Mouse (Mus musculus) heart, embryonic 15.5 days (tissue): Measurements from ENCODE around the gene Smyd3. TPM values are rescaled to one million over a fixed set of nuclear protein-coding genes. Genes with fewer than 3 reads are reported as not detected.

Experiments
- ATAC-seq: fragments of 200-750 bp; cut with Nextera tagmentation; replicated peaks from 2 replicates; pipeline ENCODE4 v1.8.0; 2017; ENCODE audit warnings: low read depth, moderate TSS enrichment; ENCODE audit not compliant: insufficient number of reproducible peaks, insufficient read depth, low FRiP score
- H3K27ac ChIP-seq: fragments of 300-500 bp; sonication (generic); 2 replicates; pipeline ENCODE4 v1.5.1; 2015; ENCODE audit warnings: mild to moderate bottlenecking, inconsistent platforms
- H3K27me3 ChIP-seq: fragments of 300-500 bp; sonication (generic); 2 replicates; pipeline ENCODE4 v1.6.1; 2015; ENCODE audit warnings: inconsistent platforms
- H3K36me3 ChIP-seq: fragments of 300-500 bp; sonication (generic); 2 replicates; pipeline ENCODE4 v1.6.1; 2015; ENCODE audit warnings: mild to moderate bottlenecking, inconsistent platforms
- H3K4me1 ChIP-seq: fragments of 300-500 bp; sonication (generic); replicated peaks from 2 replicates; pipeline ENCODE4 v1.6.1; 2015; ENCODE audit warnings: inconsistent platforms
- H3K4me2 ChIP-seq: fragments of 300-500 bp; sonication (generic); 2 replicates; pipeline ENCODE4 v1.6.1; 2015; ENCODE audit warnings: inconsistent platforms, mild to moderate bottlenecking, moderate library complexity
- H3K4me3 ChIP-seq: fragments of 300-500 bp; sonication (generic); 2 replicates; pipeline ENCODE4 v1.5.1; 2015; ENCODE audit warnings: mild to moderate bottlenecking, inconsistent platforms
- H3K9ac ChIP-seq: fragments of 300-500 bp; sonication (generic); 2 replicates; pipeline ENCODE4 v1.6.1; 2015; ENCODE audit warnings: mild to moderate bottlenecking, inconsistent platforms
- H3K9me3 ChIP-seq: fragments of 300-500 bp; sonication (generic); replicated peaks from 2 replicates; pipeline ENCODE4 v1.6.1; 2016; ENCODE audit warnings: inconsistent platforms
- WGBS: fragments of 180-500 bp; shearing (Covaris S2); methylation state at CpG from one replicate; pipeline ENCODE4 v1.1.7; 2015; ENCODE audit warnings: mixed read lengths; 5-methylcytosine and 5-hydroxymethylcytosine counted together
- polyA plus RNA-seq: library from polyadenylated mRNA; unstranded; fragments of >200 nt; fragmentation: Nextera tagmentation; extraction: Ambion mirVana; gene quantifications from 2 replicates; pipeline ENCODE4 v1.2.1, GENCODE M21; 2015

The Smyd3 gene
- polyA plus RNA-seq, 1 experiment from 2014 or later = 9.1 TPM

DNA sequence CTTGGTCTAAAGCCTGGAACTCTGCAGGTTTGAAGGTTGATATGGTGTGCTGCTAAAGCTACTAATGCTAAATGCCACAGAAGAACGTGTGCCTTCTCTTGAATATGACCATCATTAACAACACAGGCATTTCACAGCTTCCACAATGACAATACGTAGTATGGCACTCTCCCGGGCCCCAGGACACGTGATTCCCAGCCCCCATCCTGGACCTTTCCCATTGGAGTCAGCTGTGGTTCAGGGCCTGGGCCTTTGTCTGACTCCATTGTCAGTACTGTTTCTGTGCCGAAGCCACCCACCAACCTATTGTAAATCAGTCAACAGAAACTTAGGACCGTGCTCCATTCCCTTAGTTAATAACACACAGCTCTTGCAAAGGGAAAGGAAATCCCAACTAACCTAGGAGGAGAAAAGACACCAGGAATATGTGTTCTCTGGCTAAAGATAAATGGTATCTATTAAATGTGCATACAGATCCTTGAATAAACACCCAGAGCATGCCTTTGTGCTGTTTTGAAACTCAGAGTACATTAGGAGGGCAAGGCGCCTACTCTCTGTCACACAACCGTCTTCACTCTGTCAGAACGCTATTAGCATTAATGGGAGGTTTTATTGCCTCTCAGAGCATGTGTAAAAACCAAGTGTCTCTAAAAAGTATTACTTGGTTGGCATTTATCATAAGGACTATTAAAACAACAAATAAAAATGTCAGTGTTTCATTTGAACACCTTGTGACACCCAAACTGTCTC is 397.4 kb downstream of the Smyd3 start:
- no peak overlapping the region for H3K4me2 ChIP-seq
- H3K27me3 ChIP-seq = no peaks in the 10 kb centered on the region
- H3K36me3 ChIP-seq = no peaks in the 10 kb centered on the region
- H3K4me3 ChIP-seq = no peak overlapping the region
- H3K27ac ChIP-seq = no peak overlapping the region
- WGBS = 81% methylated on average over 9 of the region's 9 CpGs
- no peak for ATAC-seq
- H3K9me3 ChIP-seq = no peaks in the 10 kb centered on the region
- H3K9ac ChIP-seq = no peak overlapping the region
- H3K4me1 ChIP-seq = peaks cover 10% of the 10 kb centered on the region

DNA sequence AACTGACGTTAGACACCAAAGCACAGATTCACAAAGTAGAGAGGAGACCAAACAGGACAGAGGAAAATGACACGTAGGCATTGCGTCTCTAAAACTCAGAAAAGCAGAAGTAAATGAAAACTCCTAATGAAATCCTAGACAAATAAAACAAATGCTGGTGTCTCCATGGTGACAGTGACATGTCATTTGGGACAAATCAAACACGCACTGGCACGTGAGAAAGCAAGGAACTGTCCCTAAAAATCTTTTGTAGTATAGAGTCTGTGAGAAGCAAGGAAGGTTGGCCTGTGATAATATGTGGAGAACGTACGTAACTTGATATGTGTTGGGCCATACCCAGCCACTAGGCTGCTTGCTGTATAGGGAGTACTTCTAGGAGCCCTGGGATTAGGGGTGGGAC is 399.2 kb downstream of the Smyd3 start:
- Histone ChIP-seq H3K4me3 (no peak overlapping the region), H3K27me3 (no peaks in the 10 kb centered on the region), H3K36me3 (no peaks in the 10 kb centered on the region), H3K9ac (no peak overlapping the region), H3K9me3 (no peaks in the 10 kb centered on the region), H3K4me1 (peaks cover 10% of the 10 kb centered on the region), H3K4me2 (no peak overlapping the region), H3K27ac (no peak overlapping the region)
- 87% methylated on average over 7 of the region's 7 CpGs for WGBS
- ATAC-seq = no peak

DNA sequence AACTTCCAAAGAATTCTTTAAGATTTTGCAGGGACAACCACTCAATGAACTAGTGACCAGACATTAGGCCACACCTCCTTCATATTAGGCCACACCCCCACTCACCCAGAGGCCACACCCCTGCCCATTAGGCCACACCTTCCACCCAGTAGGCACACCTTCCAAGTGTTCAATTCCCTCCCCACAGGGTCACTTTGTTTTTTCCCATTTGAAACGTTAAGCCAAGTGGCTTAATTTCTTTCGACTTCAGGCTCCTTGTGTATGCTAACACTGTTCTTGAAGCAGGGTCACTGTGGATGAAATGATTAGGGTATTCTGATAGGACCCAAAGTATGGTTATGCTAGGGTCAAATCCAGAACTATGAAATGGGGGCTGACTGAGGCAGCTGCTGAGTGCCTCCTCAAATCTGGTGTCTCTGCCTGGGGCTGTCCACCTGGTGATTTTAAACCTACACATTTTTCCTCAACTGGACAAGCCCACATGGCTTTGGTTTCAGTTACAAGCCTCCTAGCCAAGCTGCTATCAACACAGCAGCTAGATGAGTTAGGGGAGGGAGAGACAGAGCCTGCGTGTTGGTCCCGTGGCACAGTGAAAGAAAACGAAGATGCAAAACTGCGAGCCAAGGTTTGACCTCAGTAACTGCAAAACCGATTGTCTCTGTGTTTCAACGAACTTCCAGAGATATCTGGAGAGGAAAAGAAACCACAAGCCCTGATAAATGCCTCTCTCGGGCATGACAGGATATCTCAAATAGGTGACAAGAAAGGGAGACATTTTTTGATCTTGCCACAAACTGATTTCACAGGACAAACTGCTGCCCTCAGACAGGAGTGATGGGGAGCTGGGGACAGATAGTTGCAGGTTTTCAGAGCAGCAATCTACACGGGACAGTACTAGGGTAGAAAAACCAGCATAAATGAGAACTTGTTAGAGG is 400.8 kb downstream of the Smyd3 start:
- Histone ChIP-seq H3K4me2 (no peak overlapping the region), H3K9ac (no peak overlapping the region), H3K36me3 (no peaks in the 10 kb centered on the region), H3K4me1 (peaks cover 6% of the 10 kb centered on the region), H3K9me3 (no peaks in the 10 kb centered on the region), H3K27me3 (no peaks in the 10 kb centered on the region), H3K4me3 (no peak overlapping the region), H3K27ac (no peak overlapping the region)
- ATAC-seq = 0 out of 2 replicates have a peak, but pooled peaks have one; percentile 31
- 41% methylated on average over 10 of the region's 10 CpGs for WGBS

DNA sequence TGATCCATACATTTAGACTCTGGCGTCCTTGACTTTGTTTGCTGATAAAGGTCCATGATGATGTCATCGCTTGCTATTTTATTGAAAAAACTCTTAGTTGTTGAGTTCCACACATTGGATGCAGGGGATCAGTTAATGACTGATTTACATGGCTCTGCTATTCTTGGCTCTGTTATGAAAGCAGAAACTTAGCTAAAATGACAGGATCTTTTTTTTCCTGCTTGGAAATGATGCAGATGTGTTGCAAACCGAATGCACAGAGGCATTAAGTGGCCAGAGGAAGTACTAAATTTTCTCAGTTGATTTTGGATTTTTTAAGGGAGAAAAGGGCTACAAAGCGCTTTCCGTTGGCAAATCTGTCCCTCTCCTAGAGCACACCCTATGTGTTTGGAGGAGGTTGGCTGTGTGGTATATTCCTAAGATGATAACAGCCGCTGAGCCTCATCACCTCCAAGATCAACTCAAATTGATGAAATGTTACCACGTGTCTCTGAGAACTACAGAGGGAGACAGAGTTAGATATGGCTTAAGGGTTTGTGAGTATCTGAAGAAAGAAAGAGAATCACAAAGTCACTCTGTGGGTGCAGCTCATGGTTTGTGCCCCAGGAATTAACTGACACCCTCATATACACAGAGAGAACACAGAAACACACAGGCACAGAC is 402.9 kb downstream of the Smyd3 start:
- H3K4me3 ChIP-seq = no peak overlapping the region
- no peaks in the 10 kb centered on the region for H3K27me3 ChIP-seq
- H3K9ac ChIP-seq = no peak overlapping the region
- H3K4me2 ChIP-seq = no peak overlapping the region
- ATAC-seq = no peak
- no peaks in the 10 kb centered on the region for H3K36me3 ChIP-seq
- no peak overlapping the region for H3K27ac ChIP-seq
- 67% methylated on average over 7 of the region's 7 CpGs for WGBS
- no peaks in the 10 kb centered on the region for H3K9me3 ChIP-seq
- H3K4me1 ChIP-seq = peaks cover 6% of the 10 kb centered on the region

DNA sequence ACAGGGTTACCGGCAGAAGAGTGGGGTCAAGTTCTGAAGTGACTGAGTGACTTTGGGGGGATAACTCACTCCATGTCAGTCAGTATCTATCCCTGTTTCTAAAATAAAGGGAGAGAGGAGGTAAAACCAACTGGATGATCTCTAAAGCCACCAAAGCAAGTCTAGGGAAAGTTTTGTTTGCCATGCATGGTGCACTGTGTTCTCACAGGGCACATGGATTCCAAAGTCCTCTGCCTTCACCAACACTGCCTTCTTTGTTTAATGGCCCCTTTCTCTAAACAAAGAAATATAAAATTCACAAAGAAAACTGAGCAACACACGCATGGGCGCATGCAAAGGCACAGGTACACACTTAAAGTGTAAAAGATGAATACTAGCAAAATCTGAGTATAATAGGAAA is 403.5 kb downstream of the Smyd3 start:
- no peak for ATAC-seq
- Histone ChIP-seq H3K36me3 (no peaks in the 10 kb centered on the region), H3K4me1 (peaks cover 6% of the 10 kb centered on the region), H3K27me3 (no peaks in the 10 kb centered on the region), H3K9me3 (no peaks in the 10 kb centered on the region), H3K27ac (no peak overlapping the region), H3K9ac (no peak overlapping the region), H3K4me3 (no peak overlapping the region), H3K4me2 (no peak overlapping the region)
- WGBS = 87% methylated on average over 3 of the region's 3 CpGs

DNA sequence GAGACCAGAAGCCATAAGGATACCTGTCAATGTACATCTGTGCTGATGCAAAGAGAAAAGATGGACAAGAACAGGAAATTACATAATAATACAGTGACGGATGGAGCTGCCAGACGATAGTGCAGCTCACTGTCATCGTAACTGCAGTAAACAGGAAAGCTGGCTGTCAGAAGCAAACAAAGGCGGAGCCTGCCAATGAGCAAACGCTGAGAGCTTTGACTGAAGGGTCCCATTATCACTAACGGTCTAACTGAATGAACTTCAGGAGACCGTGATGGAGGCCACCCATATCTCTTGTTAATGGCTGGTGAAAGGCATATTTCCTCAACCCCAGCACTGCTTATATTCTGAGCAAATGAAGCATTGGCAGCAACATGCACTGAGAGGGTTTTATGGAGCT is 409.1 kb downstream of the Smyd3 start:
- 37% methylated on average over 7 of the region's 7 CpGs for WGBS
- H3K4me1 ChIP-seq = no peaks in the 10 kb centered on the region
- H3K4me3 ChIP-seq = no peak overlapping the region
- H3K27me3 ChIP-seq = no peaks in the 10 kb centered on the region
- no peaks in the 10 kb centered on the region for H3K36me3 ChIP-seq
- no peaks in the 10 kb centered on the region for H3K9me3 ChIP-seq
- no peak overlapping the region for H3K9ac ChIP-seq
- no peak overlapping the region for H3K27ac ChIP-seq
- no peak overlapping the region for H3K4me2 ChIP-seq
- ATAC-seq = no peak

DNA sequence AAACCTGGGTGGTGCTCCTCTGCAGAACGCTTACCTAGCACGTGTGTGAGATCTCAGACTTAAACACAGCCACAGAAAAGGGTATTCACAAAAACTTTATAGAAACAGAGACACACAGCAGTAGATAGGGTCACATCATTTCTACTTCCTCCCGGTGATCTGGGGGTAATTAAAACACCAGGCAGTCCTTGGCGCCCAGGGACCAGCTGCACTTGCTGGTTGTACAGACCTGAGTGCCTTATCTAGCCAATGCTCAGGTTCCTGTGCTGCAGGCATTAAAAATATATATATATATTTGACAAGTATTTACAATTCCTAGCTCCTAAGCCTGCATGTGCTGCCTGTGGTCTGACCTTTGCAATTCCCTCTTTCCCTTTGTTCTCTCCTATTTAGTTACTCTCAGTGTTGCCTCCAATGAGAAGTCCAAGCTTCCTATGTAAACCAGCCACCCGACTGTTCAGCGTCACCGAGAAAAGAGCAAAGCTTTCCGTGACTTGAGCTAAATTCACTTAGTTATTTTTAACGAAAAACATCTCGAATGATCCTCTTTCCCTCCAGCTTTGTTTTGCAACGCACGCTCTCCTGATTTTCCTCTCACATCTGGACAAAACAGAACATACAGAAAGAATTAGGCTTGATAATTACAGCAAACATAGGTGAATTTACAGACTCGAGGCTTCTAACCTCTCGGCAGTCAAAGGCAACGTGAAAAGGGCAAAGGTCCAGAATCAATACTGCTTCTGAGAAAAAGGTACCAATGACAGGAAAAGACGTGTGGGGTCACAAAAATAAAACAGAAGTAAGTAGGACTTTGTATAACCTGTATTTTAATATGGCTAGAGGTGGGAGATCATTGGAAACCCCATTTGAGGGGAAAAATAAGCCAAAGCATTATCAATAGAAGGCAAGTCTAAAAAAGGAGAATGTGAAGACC is 409.8 kb downstream of the Smyd3 start:
- H3K27ac ChIP-seq = no peak overlapping the region
- no peaks in the 10 kb centered on the region for H3K27me3 ChIP-seq
- no peaks in the 10 kb centered on the region for H3K4me1 ChIP-seq
- H3K4me2 ChIP-seq = no peak overlapping the region
- no peaks in the 10 kb centered on the region for H3K36me3 ChIP-seq
- H3K9ac ChIP-seq = no peak overlapping the region
- no peak overlapping the region for H3K4me3 ChIP-seq
- H3K9me3 ChIP-seq = no peaks in the 10 kb centered on the region
- 68% methylated on average over 16 of the region's 16 CpGs for WGBS
- ATAC-seq = no peak

DNA sequence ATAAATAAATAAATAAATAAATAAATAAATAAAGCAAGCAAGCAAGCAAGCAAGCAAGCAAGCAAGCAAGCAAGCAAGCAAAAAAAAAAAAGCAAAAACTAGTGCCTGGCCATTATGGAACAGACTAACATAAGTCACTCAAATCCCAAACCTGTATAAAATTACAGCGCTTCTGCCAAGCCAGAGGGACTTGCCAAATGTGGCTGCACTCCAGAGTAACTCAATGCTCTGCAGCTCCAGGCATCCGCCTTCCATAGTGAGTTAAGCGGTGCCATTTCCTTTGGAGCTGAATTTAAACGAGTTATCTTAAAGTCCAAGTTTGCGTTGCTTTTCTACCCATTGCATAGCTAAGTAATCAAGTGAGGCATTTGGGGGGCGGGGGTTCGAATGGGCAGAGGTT is 410.6 kb downstream of the Smyd3 start:
- 58% methylated on average over 7 of the region's 7 CpGs for WGBS
- Histone ChIP-seq H3K27ac (no peak overlapping the region), H3K9ac (no peak overlapping the region), H3K36me3 (no peaks in the 10 kb centered on the region), H3K4me1 (no peaks in the 10 kb centered on the region), H3K27me3 (no peaks in the 10 kb centered on the region), H3K4me3 (no peak overlapping the region), H3K9me3 (no peaks in the 10 kb centered on the region), H3K4me2 (no peak overlapping the region)
- no peak for ATAC-seq

DNA sequence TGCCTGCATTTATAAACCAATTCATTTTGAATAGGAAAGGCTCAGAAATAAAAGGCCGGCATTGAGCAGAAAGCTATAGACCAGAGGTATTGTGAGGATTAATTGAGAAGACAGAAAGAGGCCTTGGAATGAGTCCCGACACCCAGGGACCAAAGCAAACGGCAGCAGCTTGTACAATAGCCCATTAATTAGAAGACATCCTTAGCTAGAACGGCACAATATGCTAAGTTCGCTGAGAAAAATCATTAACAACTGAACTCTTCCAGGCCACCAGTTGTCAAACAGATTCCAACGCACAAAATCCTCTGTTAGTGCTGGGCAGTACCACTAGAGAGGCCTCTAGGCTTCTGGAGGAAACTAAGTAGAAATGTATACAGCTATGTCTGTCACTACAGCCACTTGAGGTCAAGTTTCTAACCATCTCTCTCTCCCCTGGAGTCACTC is 411.1 kb downstream of the Smyd3 start:
- Histone ChIP-seq H3K4me3 (no peak overlapping the region), H3K9me3 (no peaks in the 10 kb centered on the region), H3K27ac (no peak overlapping the region), H3K27me3 (no peaks in the 10 kb centered on the region), H3K4me2 (no peak overlapping the region), H3K36me3 (no peaks in the 10 kb centered on the region), H3K4me1 (no peaks in the 10 kb centered on the region), H3K9ac (no peak overlapping the region)
- WGBS = 82% methylated on average over 6 of the region's 6 CpGs
- ATAC-seq = no peak

DNA sequence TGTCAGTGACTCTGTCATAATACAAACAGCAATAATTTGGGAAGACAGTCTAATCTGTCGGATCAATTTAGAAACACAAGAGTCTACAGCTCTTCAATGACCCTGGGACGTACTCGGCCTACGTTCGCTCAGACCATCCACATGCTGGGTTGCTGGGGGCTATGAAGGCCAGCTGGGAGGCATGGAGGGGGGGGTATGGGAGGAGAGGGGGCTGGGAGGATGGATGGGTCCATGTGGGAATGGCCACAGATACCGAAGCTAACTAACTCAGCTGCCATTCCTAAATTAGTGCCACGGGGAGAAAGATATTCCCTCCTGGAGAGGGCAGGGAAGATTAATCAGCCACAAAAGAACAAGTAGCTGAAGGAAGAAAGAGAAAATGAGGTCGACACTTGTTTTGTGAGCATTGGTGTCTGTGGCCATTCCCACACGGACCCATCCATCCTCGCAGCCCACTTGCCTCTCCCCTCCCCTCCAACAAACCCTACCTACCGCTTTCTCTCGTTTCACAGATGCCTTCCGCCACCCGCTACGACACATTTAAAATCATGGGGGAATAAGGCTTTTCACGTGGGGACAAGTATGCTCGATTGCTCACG is 411.6 kb downstream of the Smyd3 start:
- H3K36me3 ChIP-seq = no peaks in the 10 kb centered on the region
- no peak overlapping the region for H3K4me3 ChIP-seq
- no peaks in the 10 kb centered on the region for H3K9me3 ChIP-seq
- ATAC-seq = no peak
- H3K4me1 ChIP-seq = no peaks in the 10 kb centered on the region
- no peak overlapping the region for H3K9ac ChIP-seq
- H3K4me2 ChIP-seq = no peak overlapping the region
- H3K27me3 ChIP-seq = no peaks in the 10 kb centered on the region
- no peak overlapping the region for H3K27ac ChIP-seq
- WGBS = 86% methylated on average over 18 of the region's 18 CpGs
